Mouse (Mus musculus) thymus, postnatal 25 days (tissue): Measurements from ENCODE around the gene Rcsd1.

Experiments used
- DNase-seq: peaks from one replicate; pipeline ENCODE4 v3.0.0; 2022

Gene Rcsd1

GRCm38 (mm10) chr1:165618201-165618624 is 91.3 kb downstream of the Rcsd1 start:
- no peak for DNase-seq

- no peak for DNase-seq
Observed at GRCm38 (mm10) chr1:165617166-165617891, 92.2 kb downstream of the Rcsd1 start.

GRCm38 (mm10) chr1:165616652-165617051 is 92.9 kb downstream of the Rcsd1 start:
- no peak for DNase-seq

GRCm38 (mm10) chr1:165614793-165615192 is 94.8 kb downstream of the Rcsd1 start:
- DNase-seq = no peak

- DNase-seq = no peak
Observed at GRCm38 (mm10) chr1:165613926-165614325, 95.6 kb downstream of the Rcsd1 start.

- peak; percentile 51 for DNase-seq
Observed at GRCm38 (mm10) chr1:165612714-165613113, 96.8 kb downstream of the Rcsd1 start.

- DNase-seq = no peak
Observed at GRCm38 (mm10) chr1:165610321-165610999, 99.1 kb downstream of the Rcsd1 start.

- no peak for DNase-seq
Observed at GRCm38 (mm10) chr1:165609495-165610320, 99.8 kb downstream of the Rcsd1 start.

- no peak for DNase-seq
Observed at GRCm38 (mm10) chr1:165608904-165609303, 100.7 kb downstream of the Rcsd1 start.

- DNase-seq = no peak
Observed at GRCm38 (mm10) chr1:165605774-165606173, 103.8 kb downstream of the Rcsd1 start.

- DNase-seq = no peak
Observed at GRCm38 (mm10) chr1:165605108-165605507, 104.4 kb downstream of the Rcsd1 start.

- no peak for DNase-seq
Observed at GRCm38 (mm10) chr1:165604203-165604602, 105.4 kb downstream of the Rcsd1 start.

GRCm38 (mm10) chr1:165603218-165603617 is 106.3 kb downstream of the Rcsd1 start:
- no peak for DNase-seq

GRCm38 (mm10) chr1:165601775-165602280 is 107.7 kb downstream of the Rcsd1 start:
- no peak for DNase-seq
